Mouse (Mus musculus): Measurements from ENCODE around the gene Selenbp2. TPM values are rescaled to one million over a fixed set of nuclear protein-coding genes. Genes with fewer than 3 reads are reported as not detected.
"Not testable (repeated sequence)": the region's sequence is repeated elsewhere in the genome, so short reads cannot be mapped to it uniquely, and the experiment has no call there.

The Selenbp2 gene
- total RNA-seq, 2 experiments from 2014 or later, result not detected

- DNase-seq (ENCODE audit: low spot score in 2 of 2); intact Hi-C loops (cut with DNase I): not testable (repeated sequence)
Observed at GRCm38 (mm10) chr3:94690162-94690561, 3.2 kb upstream of the Selenbp2 start.

GRCm38 (mm10) chr3:94690616-94691247, 2.6 kb upstream of the Selenbp2 start:
- DNase-seq (ENCODE audit: low spot score in 2 of 2), result no peak
- intact Hi-C loops (cut with DNase I), result no loop called here

GRCm38 (mm10) chr3:94691694-94692093, 1.7 kb upstream of the Selenbp2 start:
- intact Hi-C loops (cut with DNase I); DNase-seq (ENCODE audit: low spot score in 2 of 2): not testable (repeated sequence)

- DNase-seq (ENCODE audit: low spot score in 2 of 2); intact Hi-C loops (cut with DNase I): not testable (repeated sequence)
Observed at GRCm38 (mm10) chr3:94693874-94694273, 518 bp downstream of the Selenbp2 start.

- DNase-seq (ENCODE audit: low spot score in 2 of 2), result not testable (repeated sequence)
- intact Hi-C loops (cut with DNase I), result loop anchor here (5.0 kb wide), 1 partner anchor 242 kb away; no protein-coding TSS in a partner anchor
Observed at GRCm38 (mm10) chr3:94695591-94695990, 2.2 kb downstream of the Selenbp2 start.

- intact Hi-C loops (cut with DNase I), result loop anchor here (5.0 kb wide), 1 partner anchor 241 kb away; no protein-coding TSS in a partner anchor
- DNase-seq (ENCODE audit: low spot score in 2 of 2), result not testable (repeated sequence)
Observed at GRCm38 (mm10) chr3:94696257-94696656, 2.9 kb downstream of the Selenbp2 start.

- intact Hi-C loops (cut with DNase I), result not testable (repeated sequence)
Observed at GRCm38 (mm10) chr3:94702163-94702810, 8.9 kb downstream of the Selenbp2 start.

GRCm38 (mm10) chr3:94702856-94703255, 9.5 kb downstream of the Selenbp2 start:
- intact Hi-C loops (cut with DNase I), result no loop called here
- no peak for DNase-seq (ENCODE audit: low spot score in 2 of 2)

More at GRCm38 (mm10) chr3:94702163-94702810, 8.9 kb downstream of the Selenbp2 start:
- not testable (repeated sequence) for DNase-seq (ENCODE audit: low spot score in 2 of 2)

GRCm38 (mm10) chr3:94703364-94703763, 10.0 kb downstream of the Selenbp2 start:
- DNase-seq (ENCODE audit: low spot score in 2 of 2); intact Hi-C loops (cut with DNase I): not testable (repeated sequence)

GRCm38 (mm10) chr3:94710591-94710990, 17.2 kb downstream of the Selenbp2 start:
- DNase-seq (ENCODE audit: low spot score in 2 of 2); intact Hi-C loops (cut with DNase I): not testable (repeated sequence)

- DNase-seq (ENCODE audit: low spot score in 2 of 2); intact Hi-C loops (cut with DNase I): not testable (repeated sequence)
Observed at GRCm38 (mm10) chr3:94713424-94713823, 20.1 kb downstream of the Selenbp2 start.

- DNase-seq (ENCODE audit: low spot score in 2 of 2); intact Hi-C loops (cut with DNase I): not testable (repeated sequence)
Observed at GRCm38 (mm10) chr3:94718253-94718652, 24.9 kb downstream of the Selenbp2 start.

- DNase-seq (ENCODE audit: low spot score in 2 of 2); intact Hi-C loops (cut with DNase I): not testable (repeated sequence)
Observed at GRCm38 (mm10) chr3:94723637-94724036, 30.3 kb downstream of the Selenbp2 start.

- no peak for DNase-seq (ENCODE audit: low spot score in 2 of 2)
- intact Hi-C loops (cut with DNase I), result no loop called here
Observed at GRCm38 (mm10) chr3:94745691-94746090, 52.3 kb downstream of the Selenbp2 start.

Other genes with a start within 250 kb of the Selenbp2 start
- not detected for gene Oaz3, start 249.6 kb upstream of the Selenbp2 start, total RNA-seq (2021)
- 100 to 1,000 TPM; 141 to 163 TPM for gene Celf3, start 215.3 kb upstream of the Selenbp2 start, total RNA-seq (2021)
- gene Riiad1, start 213.2 kb upstream of the Selenbp2 start, total RNA-seq (2021), result 1 to 10 TPM; 4.5 to 5.7 TPM
- gene Snx27, start 110.8 kb upstream of the Selenbp2 start, total RNA-seq (2021), result 100 to 1,000 TPM in 1 of 2 experiments, 10 to 100 TPM in 1; 92.3 to 102 TPM
- gene Gm10972, start 50.4 kb upstream of the Selenbp2 start, total RNA-seq (2021), result not detected
- gene Tuft1, start 34.7 kb upstream of the Selenbp2 start, total RNA-seq (2021), result 1 to 10 TPM; 1.2 to 1.3 TPM
- 1 to 10 TPM; 2.9 to 4.0 TPM for gene Cgn, start 92.9 kb downstream of the Selenbp2 start, total RNA-seq (2021)
- gene Pogz, start 144.0 kb downstream of the Selenbp2 start, total RNA-seq (2021), result 10 to 100 TPM; 48.9 to 69.1 TPM
- 100 to 1,000 TPM; 267 TPM for gene Psmb4, start 193.4 kb downstream of the Selenbp2 start, total RNA-seq (2021)
- 10 to 100 TPM in 1 of 2 experiments, 1 to 10 TPM in 1; 9.7 to 10.0 TPM for gene Selenbp1, start 239.5 kb downstream of the Selenbp2 start, total RNA-seq (2021)